Mouse (Mus musculus): Measurements from ENCODE around the gene Med12l.

GRCm38 (mm10) chr3:59129547-59129946 is 123.9 kb downstream of the Med12l start:
- TF ChIP-seq POLR2A (IDR thresholded peaks at IDR 0.05; ENCODE audit: borderline replicate concordance, insufficient read depth, low read length) (no peak), CTCF (IDR thresholded peaks at IDR 0.05; ENCODE audit: borderline replicate concordance, insufficient read depth, low read depth, low read length) (no peak)

All from cerebellum, adult 2 months (tissue).